Mouse (Mus musculus): ENCODE results near the gene Xrn2. TPM values are rescaled to one million over a fixed set of nuclear protein-coding genes. Genes with fewer than 3 reads are reported as not detected.
"Not testable (repeated sequence)": the region's sequence is repeated elsewhere in the genome, so short reads cannot be mapped to it uniquely, and the experiment has no call there.

The Xrn2 gene
- polyA plus RNA-seq, 1 experiment from 2014 or later, result 93.4 TPM

- no peak for ATAC-seq (ENCODE audit: insufficient number of reproducible peaks, insufficient read depth, low FRiP score, low TSS enrichment, low read depth)
- Histone ChIP-seq H3K4me3 (replicated peaks) (peak overlapping the region; percentile 70), H3K9ac (replicated peaks) (peak overlapping the region; percentile 81), H3K4me1 (replicated peaks) (peaks cover 18% of the 10 kb centered on the region), H3K27me3 (no peaks in the 10 kb centered on the region), H3K9me3 (no peaks in the 10 kb centered on the region), H3K27ac (peak overlapping the region; percentile 99), H3K36me3 (peaks cover 7% of the 10 kb centered on the region; the same call in 1 of the 2 replicates), H3K4me2 (peak overlapping the region; percentile 78)
- 64% methylated on average over 3 of the region's 3 CpGs for WGBS
Measured at GRCm38 (mm10) chr2:147011474-147012140, 1.2 kb upstream of the Xrn2 start.

DNA sequence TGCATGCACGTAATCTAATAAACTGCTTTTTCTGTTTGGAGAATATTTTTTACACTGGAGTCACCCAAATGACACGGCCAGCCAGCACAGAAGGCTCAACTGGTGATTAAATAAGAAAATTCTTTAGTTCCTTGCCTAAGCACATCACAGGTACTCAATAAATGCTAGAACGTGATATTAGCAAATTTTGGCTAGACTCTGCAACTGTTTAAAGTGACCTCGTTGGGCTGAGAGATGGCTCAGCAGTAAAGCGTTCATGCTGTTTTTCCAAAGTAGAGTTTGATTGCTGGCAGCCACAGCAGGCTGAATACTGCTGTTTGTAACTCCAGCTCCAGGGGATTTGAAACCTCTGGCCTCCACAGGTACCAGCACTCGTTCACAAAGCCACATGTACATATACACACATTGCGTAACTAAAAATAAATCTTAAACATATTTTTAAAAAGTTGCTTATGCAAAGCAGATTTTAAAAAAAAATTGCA, 614 bp upstream of the Xrn2 start:
- H3K4me3 ChIP-seq (replicated peaks), result peak overlapping the region; percentile 70
- WGBS, result 39% methylated on average over 7 of the region's 7 CpGs

GRCm38 (mm10) chr2:147013194-147013969, 586 bp downstream of the Xrn2 start:
- Histone ChIP-seq H3K36me3 (peaks cover 8% of the 10 kb centered on the region; the same call in 1 of the 2 replicates), H3K27ac (peak overlapping the region; percentile 99), H3K4me1 (replicated peaks) (peaks cover 18% of the 10 kb centered on the region), H3K9ac (replicated peaks) (peak overlapping the region; percentile 81), H3K9me3 (no peaks in the 10 kb centered on the region), H3K27me3 (no peaks in the 10 kb centered on the region), H3K4me3 (replicated peaks) (peak overlapping the region; percentile 70), H3K4me2 (peak overlapping the region; percentile 78)
- ATAC-seq (ENCODE audit: insufficient number of reproducible peaks, insufficient read depth, low FRiP score, low TSS enrichment, low read depth), result peak; percentile 94
- under 1% methylated on average over 59 of the region's 59 CpGs for WGBS

More for the DNA sequence above, 614 bp upstream of the Xrn2 start:
- Histone ChIP-seq H3K4me1 (replicated peaks) (peaks cover 18% of the 10 kb centered on the region), H3K4me2 (peak overlapping the region; percentile 78), H3K27me3 (no peaks in the 10 kb centered on the region), H3K27ac (peak overlapping the region; percentile 99), H3K36me3 (peaks cover 8% of the 10 kb centered on the region; the same call in 1 of the 2 replicates), H3K9ac (replicated peaks) (peak overlapping the region; percentile 81), H3K9me3 (no peaks in the 10 kb centered on the region)
- ATAC-seq (ENCODE audit: insufficient number of reproducible peaks, insufficient read depth, low FRiP score, low TSS enrichment, low read depth), result no peak

- Histone ChIP-seq H3K9me3 (no peaks in the 10 kb centered on the region), H3K27me3 (no peaks in the 10 kb centered on the region), H3K9ac (replicated peaks) (peak overlapping the region; percentile 81), H3K27ac (peak overlapping the region; percentile 99), H3K4me1 (replicated peaks) (peaks cover 18% of the 10 kb centered on the region), H3K36me3 (peaks cover 8% of the 10 kb centered on the region; the same call in 1 of the 2 replicates), H3K4me2 (peak overlapping the region; percentile 78), H3K4me3 (replicated peaks) (peak overlapping the region; percentile 70)
- ATAC-seq (ENCODE audit: insufficient number of reproducible peaks, insufficient read depth, low FRiP score, low TSS enrichment, low read depth), result no peak
- 25% methylated on average over 15 of the region's 15 CpGs for WGBS
Measured at GRCm38 (mm10) chr2:147014101-147014886, 1.5 kb downstream of the Xrn2 start.

- H3K4me2 ChIP-seq; H3K27me3 ChIP-seq; H3K9ac ChIP-seq (replicated peaks); ATAC-seq (ENCODE audit: insufficient number of reproducible peaks, insufficient read depth, low FRiP score, low TSS enrichment, low read depth); H3K4me1 ChIP-seq (replicated peaks); H3K9me3 ChIP-seq; H3K27ac ChIP-seq; H3K4me3 ChIP-seq (replicated peaks): not testable (repeated sequence)
- WGBS, result 91% methylated on average over 1 of the region's 1 CpGs
- H3K36me3 ChIP-seq, result peaks cover 17% of the 10 kb centered on the region
Measured at GRCm38 (mm10) chr2:147022041-147022440, 9.2 kb downstream of the Xrn2 start.

DNA sequence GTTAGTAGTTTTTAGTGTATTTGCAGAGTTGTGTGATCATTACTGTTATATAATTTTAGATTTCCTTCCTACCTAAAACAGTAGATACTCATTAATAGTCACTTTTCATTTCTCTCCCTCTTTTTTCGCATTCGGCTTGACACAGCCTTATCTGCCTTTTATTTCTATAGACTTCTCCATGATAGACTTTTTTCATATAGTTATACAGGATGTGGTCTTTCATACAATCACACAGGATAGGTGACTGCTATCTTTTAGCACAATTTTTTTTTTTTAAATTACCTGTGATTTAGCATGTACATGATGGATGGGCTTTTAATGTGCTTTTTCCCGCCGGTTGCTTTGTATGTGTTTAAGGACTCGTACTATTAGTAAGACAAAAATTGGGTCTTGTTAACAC, 10.3 kb downstream of the Xrn2 start:
- Histone ChIP-seq H3K36me3 (peaks cover 27% of the 10 kb centered on the region), H3K4me1 (replicated peaks) (no peaks in the 10 kb centered on the region), H3K27me3 (no peaks in the 10 kb centered on the region), H3K4me3 (replicated peaks) (no peak overlapping the region), H3K27ac (no peak overlapping the region), H3K9ac (replicated peaks) (no peak overlapping the region), H3K9me3 (no peaks in the 10 kb centered on the region), H3K4me2 (no peak overlapping the region)
- 96% methylated on average over 5 of the region's 5 CpGs for WGBS
- ATAC-seq (ENCODE audit: insufficient number of reproducible peaks, insufficient read depth, low FRiP score, low TSS enrichment, low read depth), result no peak

- no peaks in the 10 kb centered on the region for H3K4me1 ChIP-seq (replicated peaks)
- peaks cover 30% of the 10 kb centered on the region for H3K36me3 ChIP-seq
- WGBS, result 88% methylated on average over 4 of the region's 4 CpGs
Measured at GRCm38 (mm10) chr2:147023560-147023959, 10.8 kb downstream of the Xrn2 start.

GRCm38 (mm10) chr2:147033065-147033464, 20.3 kb downstream of the Xrn2 start:
- Histone ChIP-seq H3K9ac (replicated peaks) (no peak overlapping the region), H3K4me3 (replicated peaks) (no peak overlapping the region), H3K4me1 (replicated peaks) (no peaks in the 10 kb centered on the region), H3K4me2 (no peak overlapping the region), H3K9me3 (no peaks in the 10 kb centered on the region), H3K27ac (no peak overlapping the region), H3K36me3 (peaks cover 71% of the 10 kb centered on the region), H3K27me3 (no peaks in the 10 kb centered on the region)
- ATAC-seq (ENCODE audit: insufficient number of reproducible peaks, insufficient read depth, low FRiP score, low TSS enrichment, low read depth), result no peak
- 49% methylated on average over 2 of the region's 2 CpGs for WGBS

More at GRCm38 (mm10) chr2:147023560-147023959, 10.8 kb downstream of the Xrn2 start:
- Histone ChIP-seq H3K9ac (replicated peaks) (no peak overlapping the region), H3K4me2 (no peak overlapping the region), H3K27me3 (no peaks in the 10 kb centered on the region), H3K9me3 (no peaks in the 10 kb centered on the region), H3K27ac (no peak overlapping the region), H3K4me3 (replicated peaks) (no peak overlapping the region)
- no peak for ATAC-seq (ENCODE audit: insufficient number of reproducible peaks, insufficient read depth, low FRiP score, low TSS enrichment, low read depth)

GRCm38 (mm10) chr2:147035864-147036263, 23.1 kb downstream of the Xrn2 start:
- Histone ChIP-seq H3K9me3 (no peaks in the 10 kb centered on the region), H3K27ac (no peak overlapping the region), H3K4me3 (replicated peaks) (no peak overlapping the region), H3K9ac (replicated peaks) (no peak overlapping the region), H3K4me1 (replicated peaks) (no peaks in the 10 kb centered on the region), H3K27me3 (no peaks in the 10 kb centered on the region), H3K36me3 (peaks cover 61% of the 10 kb centered on the region), H3K4me2 (no peak overlapping the region)
- WGBS, result 93% methylated on average over 2 of the region's 2 CpGs
- no peak for ATAC-seq (ENCODE audit: insufficient number of reproducible peaks, insufficient read depth, low FRiP score, low TSS enrichment, low read depth)

DNA sequence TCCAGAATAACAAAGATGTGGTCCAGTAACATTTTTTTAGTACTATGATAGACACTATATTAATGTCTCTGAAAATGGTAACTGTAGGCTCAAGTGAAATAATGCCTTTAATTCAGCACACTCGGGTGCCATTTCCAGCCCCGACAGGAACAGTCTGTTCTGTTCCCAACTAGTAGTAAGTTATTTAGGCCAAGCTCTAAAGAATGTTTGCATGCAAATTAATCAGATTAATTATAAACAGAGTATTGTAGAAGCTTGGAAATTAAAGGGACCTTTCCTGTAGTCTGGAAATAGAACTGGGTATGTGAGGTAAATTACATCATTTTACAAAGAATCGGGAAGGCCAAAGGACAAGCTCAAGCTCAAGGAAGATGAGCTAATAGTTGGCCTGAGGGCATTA, 34.3 kb downstream of the Xrn2 start:
- Histone ChIP-seq H3K27ac (no peak overlapping the region), H3K4me3 (replicated peaks) (no peak overlapping the region), H3K9ac (replicated peaks) (no peak overlapping the region), H3K9me3 (no peaks in the 10 kb centered on the region), H3K4me2 (no peak overlapping the region), H3K4me1 (replicated peaks) (no peaks in the 10 kb centered on the region), H3K27me3 (no peaks in the 10 kb centered on the region), H3K36me3 (peaks cover 67% of the 10 kb centered on the region)
- no peak for ATAC-seq (ENCODE audit: insufficient number of reproducible peaks, insufficient read depth, low FRiP score, low TSS enrichment, low read depth)
- WGBS, result 91% methylated on average over 3 of the region's 3 CpGs
